Mouse (Mus musculus) bone marrow macrophage, adult 2 months (primary cell): ENCODE results near the gene Rspo4.

Source experiments
- CTCF ChIP-seq: IDR thresholded peaks from 2 replicates; pipeline ENCODE4 v1.5.1; 2012; ENCODE audit warnings: low read depth, mild to moderate bottlenecking, low read length, moderate library complexity
- POLR2A ChIP-seq: IDR thresholded peaks from 2 replicates; pipeline ENCODE4 v1.6.1; 2012; ENCODE audit warnings: mild to moderate bottlenecking, low read depth, low read length, borderline replicate concordance

DNA sequence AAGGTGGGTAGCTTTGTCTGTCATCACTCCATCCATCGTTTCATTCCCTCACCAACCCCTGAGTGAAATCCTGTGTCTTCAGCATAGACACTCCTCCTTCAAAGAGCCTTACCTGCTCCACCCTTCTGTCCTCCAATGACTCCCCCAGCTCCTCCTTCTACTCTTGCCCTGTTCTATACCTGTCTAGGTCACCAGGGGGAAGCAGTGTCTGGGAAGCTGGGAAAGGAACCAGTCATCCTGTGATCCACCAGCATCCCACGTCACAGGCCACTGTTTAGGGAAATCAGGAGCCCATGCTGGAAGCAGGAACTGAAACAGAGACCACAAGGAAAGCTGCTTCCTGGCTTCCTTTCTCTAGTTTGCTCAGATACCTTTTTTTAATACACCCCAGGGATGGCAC, 37.0 kb downstream of the Rspo4 start:
- TF ChIP-seq CTCF (no peak), POLR2A (no peak)
